ENCODE assay signal across 7 mouse cellular contexts in genomic region chr8:70527512-70528181, GRCm38 (mm10). TPM values are rescaled to one million over a fixed set of nuclear protein-coding genes. Genes with fewer than 3 reads are reported as not detected.
DNase-seq lines count a peak whose midpoint lies in the region; ATAC-seq and TF ChIP-seq lines count a peak whose summit lies in the region.

Gene Fkbp8, plus strand, starts transcription at chr8:70527724.
Gene Kxd1, minus strand, starts transcription at chr8:70527956.

- peak within 1 kb of the TSS; percentile 94 for H3K9ac ChIP-seq in intestine, postnatal 0 days (ENCODE audit: low read depth, low read length)
- H3K9ac ChIP-seq in midbrain, embryonic 12.5 days (replicated peaks): peak within 1 kb of the TSS; percentile 93

- H3K4me2 ChIP-seq in intestine, postnatal 0 days (replicated peaks; ENCODE audit: low read depth): peak within 1 kb of the TSS; percentile 81
- peak within 1 kb of the TSS; percentile 65 for H3K4me2 ChIP-seq in midbrain, embryonic 12.5 days (replicated peaks)

- TF ChIP-seq POLR2A in small intestine, adult 2 months (IDR thresholded peaks at IDR 0.05; ENCODE audit: low read depth, low read length): 0 out of 2 replicates have a peak, but pooled peaks have one; percentile 10

- H3K27me3 ChIP-seq in intestine, postnatal 0 days (replicated peaks; ENCODE audit: control insufficient read depth, insufficient read depth, low read length): no peaks in the 10 kb centered on the region
- no peaks in the 10 kb centered on the region for H3K27me3 ChIP-seq in midbrain, embryonic 12.5 days
- H3K27me3 ChIP-seq in small intestine, adult 2 months (ENCODE audit: control insufficient read depth, insufficient read depth, low read length): no peaks in the 10 kb centered on the region

- peak; percentile 99 for DNase-seq in adrenal gland, adult 2 months
- DNase-seq in embryo, embryonic 11.5 days (ENCODE audit: low read depth, low spot score): peak; percentile 92
- peak; percentile 96 to 97 for DNase-seq in gastrocnemius, postnatal 4 days (ENCODE audit: low spot score in 2 of 2)
- DNase-seq in left cerebral cortex, postnatal 4 days: peak; percentile 98

- ATAC-seq in intestine, postnatal 0 days: peak; percentile 78
- ATAC-seq in midbrain, embryonic 12.5 days (ENCODE audit: low FRiP score, low read depth): peak; percentile 94

- peaks cover 24% of the 10 kb centered on the region for H3K36me3 ChIP-seq in intestine, postnatal 0 days (ENCODE audit: control insufficient read depth, insufficient read depth)
- peaks cover 32% of the 10 kb centered on the region for H3K36me3 ChIP-seq in midbrain, embryonic 12.5 days
- peaks cover 25% of the 10 kb centered on the region for H3K36me3 ChIP-seq in small intestine, adult 2 months (ENCODE audit: control insufficient read depth, insufficient read depth, low read length)

- 0 out of 2 replicates have a peak, but pooled peaks cover 12% of the 10 kb centered on the region for H3K4me1 ChIP-seq in intestine, postnatal 0 days (replicated peaks; ENCODE audit: control insufficient read depth, insufficient read depth, low read length)
- H3K4me1 ChIP-seq in midbrain, embryonic 12.5 days: peaks cover 27% of the 10 kb centered on the region
- peaks cover 17% of the 10 kb centered on the region for H3K4me1 ChIP-seq in small intestine, adult 2 months (ENCODE audit: control insufficient read depth, insufficient read depth, insufficient read length, low read length)

- peak; percentile 28 for TF ChIP-seq CTCF in intestine, postnatal 0 days (IDR thresholded peaks at IDR 0.05; ENCODE audit: low read depth)
- TF ChIP-seq CTCF in small intestine, adult 2 months (IDR thresholded peaks at IDR 0.05; ENCODE audit: extremely low read depth, insufficient read length, insufficient replicate concordance, low read depth, low read length): no peak

- peak within 1 kb of the TSS; percentile 95 for H3K27ac ChIP-seq in intestine, postnatal 0 days (ENCODE audit: low read depth, low read length)
- peak within 1 kb of the TSS; percentile 91 for H3K27ac ChIP-seq in midbrain, embryonic 12.5 days (replicated peaks)
- H3K27ac ChIP-seq in small intestine, adult 2 months (ENCODE audit: insufficient read depth, low read depth, low read length): peak within 1 kb of the TSS; percentile 93

- H3K9me3 ChIP-seq in intestine, postnatal 0 days (ENCODE audit: control insufficient read depth): no peaks in the 10 kb centered on the region
- no peaks in the 10 kb centered on the region for H3K9me3 ChIP-seq in midbrain, embryonic 12.5 days

- peak within 1 kb of the TSS; percentile 94 for H3K4me3 ChIP-seq in intestine, postnatal 0 days (ENCODE audit: low read depth, low read length)
- peak within 1 kb of the TSS; percentile 84 for H3K4me3 ChIP-seq in midbrain, embryonic 12.5 days
- H3K4me3 ChIP-seq in small intestine, adult 2 months (ENCODE audit: low read depth, low read length): peak within 1 kb of the TSS; percentile 95

- intact Hi-C loops in left cerebral cortex, postnatal 4 days (cut with DNase I): no loop called here

- WGBS in intestine, postnatal 0 days: under 1% methylated on average over 53 of the region's 61 CpGs
- WGBS in midbrain, embryonic 12.5 days: under 1% methylated on average over 41 of the region's 61 CpGs
- WGBS in small intestine, adult 2 months: under 1% methylated on average over 61 of the region's 61 CpGs

RNA-seq across cellular contexts. Expression of gene Fkbp8, which starts in this region (rescaled TPM):
- 100 to 1,000 TPM; 269 to 287 TPM for total RNA-seq in adrenal gland, adult 2 months (2021)
- polyA plus RNA-seq in adrenal gland, adult 2 months (2012; rRNA removed): 602 and 610 TPM in 2 replicates
- total RNA-seq in gastrocnemius, postnatal 4 days (2021): 100 to 1,000 TPM; 162 to 184 TPM
- polyA plus RNA-seq in intestine, postnatal 0 days (2015; fragmentation: Nextera tagmentation; extraction: Ambion mirVana): 199 and 203 TPM in 2 replicates
- total RNA-seq in left cerebral cortex, postnatal 4 days (2021): 100 to 1,000 TPM; 311 to 344 TPM
- 326 and 332 TPM in 2 replicates for polyA plus RNA-seq in midbrain, embryonic 12.5 days (2016; fragmentation: Nextera tagmentation; extraction: Ambion mirVana)
- polyA plus RNA-seq in small intestine, adult 2 months (2012; rRNA removed): 300 and 623 TPM in 2 replicates

RNA-seq across cellular contexts. Expression of gene Kxd1, which starts in this region (rescaled TPM):
- 10 to 100 TPM; 75.9 to 82.8 TPM for total RNA-seq in adrenal gland, adult 2 months (2021)
- 83.0 and 87.3 TPM in 2 replicates for polyA plus RNA-seq in adrenal gland, adult 2 months (2012; rRNA removed)
- total RNA-seq in gastrocnemius, postnatal 4 days (2021): 10 to 100 TPM; 57.6 to 60.7 TPM
- 46.4 and 52.1 TPM in 2 replicates for polyA plus RNA-seq in intestine, postnatal 0 days (2015; fragmentation: Nextera tagmentation; extraction: Ambion mirVana)
- 10 to 100 TPM; 31.9 to 33.0 TPM for total RNA-seq in left cerebral cortex, postnatal 4 days (2021)
- 52.1 and 52.7 TPM in 2 replicates for polyA plus RNA-seq in midbrain, embryonic 12.5 days (2016; fragmentation: Nextera tagmentation; extraction: Ambion mirVana)
- polyA plus RNA-seq in small intestine, adult 2 months (2012; rRNA removed): 34.3 and 64.4 TPM in 2 replicates

Comparison
In these comparisons a context has a peak if more than half of its experiments do, and no peak if none do; other contexts are left out.
1. Peak in every context shown above with its lines: DNase-seq, ATAC-seq, H3K4me3 ChIP-seq and H3K27ac ChIP-seq.